Mouse (Mus musculus) forebrain, embryonic 10.5 days (tissue): ENCODE results near the gene Olfr954. TPM values are rescaled to one million over a fixed set of nuclear protein-coding genes. Genes with fewer than 3 reads are reported as not detected.

Experiments
- DNase-seq: peaks from one replicate; pipeline ENCODE4 v3.0.0-alpha.2; 2017; ENCODE audit warnings: low spot score; ENCODE audit errors: extremely low spot score
- H3K27ac ChIP-seq: fragments of 300-500 bp; sonication (generic); 2 replicates; pipeline ENCODE4 v1.5.1; 2016; ENCODE audit warnings: mild to moderate bottlenecking
- H3K27me3 ChIP-seq: fragments of 300-500 bp; sonication (generic); 2 replicates; pipeline ENCODE4 v1.6.1; 2016; ENCODE audit warnings: mild to moderate bottlenecking; ENCODE audit not compliant: poor library complexity, severe bottlenecking
- H3K36me3 ChIP-seq: fragments of 300-500 bp; sonication (generic); replicated peaks from 2 replicates; pipeline ENCODE4 v1.6.1; 2016; ENCODE audit warnings: mild to moderate bottlenecking, moderate library complexity
- H3K4me1 ChIP-seq: fragments of 300-500 bp; sonication (generic); 2 replicates; pipeline ENCODE4 v1.6.1; 2016
- H3K4me3 ChIP-seq: fragments of 300-500 bp; sonication (generic); 2 replicates; pipeline ENCODE4 v1.5.1; 2016; ENCODE audit warnings: mild to moderate bottlenecking, moderate library complexity
- H3K9me3 ChIP-seq: fragments of 300-500 bp; sonication (generic); 2 replicates; pipeline ENCODE4 v1.6.1; 2016; ENCODE audit warnings: mild to moderate bottlenecking, moderate library complexity
- WGBS: fragments of 180-500 bp; shearing (Covaris S2); methylation state at CpG from one replicate; pipeline ENCODE4 v1.1.7; 2016; 5-methylcytosine and 5-hydroxymethylcytosine counted together
- polyA plus RNA-seq: library from polyadenylated mRNA; unstranded; fragments of >200 nt; fragmentation: Nextera tagmentation; extraction: Ambion mirVana; gene quantifications from 2 replicates; pipeline ENCODE4 v1.2.1, GENCODE M21; 2016

The Olfr954 gene
- not detected in 2 replicates for polyA plus RNA-seq

DNA sequence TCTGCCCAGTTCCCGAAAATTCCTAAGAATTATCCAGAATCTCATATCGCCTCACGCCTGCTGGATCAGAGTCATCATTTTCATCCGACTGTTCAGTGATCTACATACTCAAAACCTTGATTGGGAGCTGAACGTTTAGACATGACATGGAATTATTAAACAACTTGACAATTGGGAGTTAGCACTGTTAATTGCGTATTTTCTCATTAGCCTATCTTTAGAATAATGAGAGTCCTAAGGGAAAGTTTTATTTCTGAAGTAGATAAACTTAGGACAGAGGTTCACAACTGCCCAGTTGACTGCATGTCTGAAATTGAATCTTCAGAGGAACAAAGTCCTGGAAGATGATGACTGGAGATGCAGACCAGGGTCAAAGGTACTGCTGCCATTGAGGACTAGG is at the start of gene Olfr954:
TSS of gene Olfr954 (plus strand) at position 301 of the 400 bp plus-strand sequence.
- no peak within 1 kb of the TSS for H3K27ac ChIP-seq
- H3K4me1 ChIP-seq = no peaks in the 10 kb centered on the region
- H3K9me3 ChIP-seq = no peaks in the 10 kb centered on the region
- no peak within 1 kb of the TSS for H3K4me3 ChIP-seq
- 88% methylated on average over 6 of the region's 6 CpGs for WGBS
- H3K27me3 ChIP-seq = no peaks in the 10 kb centered on the region
- no peaks in the 10 kb centered on the region for H3K36me3 ChIP-seq
- DNase-seq = no peak

DNA sequence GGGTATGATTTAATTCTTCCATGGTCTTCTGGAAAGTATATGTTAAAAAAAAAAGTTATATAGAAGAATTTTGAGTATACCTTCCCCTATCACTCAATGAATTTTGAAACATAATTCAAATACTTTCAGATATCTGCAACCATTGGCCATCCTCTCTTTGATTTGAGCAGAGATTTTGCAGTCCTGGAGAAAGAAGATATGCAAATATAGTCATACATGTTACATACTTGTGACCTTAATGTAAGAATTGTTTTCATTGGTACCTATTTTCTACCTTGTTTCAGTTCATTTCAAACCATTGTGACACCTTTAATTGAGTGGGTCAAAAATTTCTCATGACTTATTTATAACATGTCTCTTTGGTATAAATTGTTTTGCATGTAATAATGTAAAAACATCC is 29.5 kb upstream of the Olfr954 start, which contains the start of gene Olfr952:
TSS of gene Olfr952 (minus strand) at position 101 of the 400 bp plus-strand sequence.
- no peak within 1 kb of the TSS for H3K27ac ChIP-seq
- H3K9me3 ChIP-seq = no peaks in the 10 kb centered on the region
- no peaks in the 10 kb centered on the region for H3K4me1 ChIP-seq
- no peaks in the 10 kb centered on the region for H3K27me3 ChIP-seq
- H3K4me3 ChIP-seq = no peak within 1 kb of the TSS
- H3K36me3 ChIP-seq = no peaks in the 10 kb centered on the region
- no peak for DNase-seq

- no peaks in the 10 kb centered on the region for H3K36me3 ChIP-seq
- no peak for DNase-seq
- no peaks in the 10 kb centered on the region for H3K9me3 ChIP-seq
- no peak within 1 kb of the TSS for H3K27ac ChIP-seq
- WGBS = 66% methylated on average over 1 of the region's 1 CpGs
- H3K27me3 ChIP-seq = no peaks in the 10 kb centered on the region
- no peaks in the 10 kb centered on the region for H3K4me1 ChIP-seq
- H3K4me3 ChIP-seq = no peak within 1 kb of the TSS
Measured at GRCm38 (mm10) chr9:39471844-39472243, 15.3 kb downstream of the Olfr954 start, which contains the start of gene Olfr955. TSS of gene Olfr955 (minus strand) at chr9:39471944.

GRCm38 (mm10) chr9:39493895-39494294 is 37.4 kb downstream of the Olfr954 start, which contains the start of gene Olfr44:
TSS of gene Olfr44 (minus strand) at chr9:39493995.
- Histone ChIP-seq H3K36me3 (no peaks in the 10 kb centered on the region), H3K4me3 (no peak within 1 kb of the TSS), H3K4me1 (no peaks in the 10 kb centered on the region), H3K9me3 (no peaks in the 10 kb centered on the region), H3K27ac (no peak within 1 kb of the TSS), H3K27me3 (no peaks in the 10 kb centered on the region)
- WGBS = 95% methylated on average over 2 of the region's 2 CpGs
- DNase-seq = no peak

DNA sequence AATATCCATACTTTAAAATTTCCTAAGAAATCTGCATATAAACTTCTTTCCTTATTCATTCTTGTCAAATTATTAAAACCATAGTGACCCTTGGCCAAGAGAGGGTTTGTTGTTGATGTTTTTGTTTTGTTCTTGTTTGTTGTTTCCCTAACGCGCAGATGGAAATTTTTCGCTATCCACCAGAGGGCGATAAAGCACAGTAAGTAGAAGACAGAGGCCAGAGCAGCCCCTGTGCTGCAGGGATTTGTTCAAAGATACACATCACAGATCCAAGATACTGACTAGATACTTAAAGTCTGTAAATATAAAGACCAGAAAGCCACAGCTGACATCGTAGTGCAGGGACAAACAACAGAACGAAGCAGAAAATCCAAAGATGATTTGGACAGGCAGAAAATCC is 52.5 kb downstream of the Olfr954 start:
- Histone ChIP-seq H3K27ac (no peak overlapping the region), H3K27me3 (no peaks in the 10 kb centered on the region), H3K36me3 (no peaks in the 10 kb centered on the region), H3K4me1 (no peaks in the 10 kb centered on the region), H3K9me3 (no peaks in the 10 kb centered on the region), H3K4me3 (no peak overlapping the region)
- DNase-seq = peak; percentile 46
- WGBS = 13% methylated on average over 6 of the region's 6 CpGs

- Histone ChIP-seq H3K4me1 (no peaks in the 10 kb centered on the region), H3K4me3 (no peak overlapping the region), H3K27ac (no peak overlapping the region), H3K9me3 (no peaks in the 10 kb centered on the region), H3K36me3 (no peaks in the 10 kb centered on the region), H3K27me3 (no peaks in the 10 kb centered on the region)
- WGBS = 84% methylated on average over 9 of the region's 9 CpGs
- no peak for DNase-seq
Measured at GRCm38 (mm10) chr9:39509412-39509811, 52.9 kb downstream of the Olfr954 start.

Other genes starting within 250 kb of the Olfr954 start
- gene Olfr1537, start 206.7 kb upstream of the Olfr954 start, polyA plus RNA-seq = not detected in 2 replicates
- not detected in 2 replicates for gene Olfr945, start 179.9 kb upstream of the Olfr954 start, polyA plus RNA-seq
- not detected in 2 replicates for gene Olfr948, start 130.7 kb upstream of the Olfr954 start, polyA plus RNA-seq
- gene Olfr951, start 69.3 kb upstream of the Olfr954 start, polyA plus RNA-seq = not detected in 2 replicates
- not detected in 2 replicates for gene Olfr952, start 29.6 kb upstream of the Olfr954 start, polyA plus RNA-seq
- gene Olfr955, start 15.2 kb downstream of the Olfr954 start, polyA plus RNA-seq = not detected in 2 replicates
- not detected in 2 replicates for gene Olfr44, start 37.3 kb downstream of the Olfr954 start, polyA plus RNA-seq
- not detected in 2 replicates for gene Olfr957, start 59.1 kb downstream of the Olfr954 start, polyA plus RNA-seq
- gene Olfr958, start 97.4 kb downstream of the Olfr954 start, polyA plus RNA-seq = not detected in 2 replicates
- gene Olfr959, start 118.9 kb downstream of the Olfr954 start, polyA plus RNA-seq = not detected in 2 replicates
- gene AW551984, start 147.7 kb downstream of the Olfr954 start, polyA plus RNA-seq = 4.0 and 4.2 TPM in 2 replicates
- not detected in 2 replicates for gene Olfr148, start 154.0 kb downstream of the Olfr954 start, polyA plus RNA-seq
- gene Olfr960, start 164.7 kb downstream of the Olfr954 start, polyA plus RNA-seq = not detected in 2 replicates
- gene Olfr961, start 188.4 kb downstream of the Olfr954 start, polyA plus RNA-seq = not detected in 2 replicates
- not detected in 2 replicates for gene Olfr963, start 210.5 kb downstream of the Olfr954 start, polyA plus RNA-seq